Comparison of ENCODE assay signal across 9 mouse cellular contexts in the genomic region with DNA sequence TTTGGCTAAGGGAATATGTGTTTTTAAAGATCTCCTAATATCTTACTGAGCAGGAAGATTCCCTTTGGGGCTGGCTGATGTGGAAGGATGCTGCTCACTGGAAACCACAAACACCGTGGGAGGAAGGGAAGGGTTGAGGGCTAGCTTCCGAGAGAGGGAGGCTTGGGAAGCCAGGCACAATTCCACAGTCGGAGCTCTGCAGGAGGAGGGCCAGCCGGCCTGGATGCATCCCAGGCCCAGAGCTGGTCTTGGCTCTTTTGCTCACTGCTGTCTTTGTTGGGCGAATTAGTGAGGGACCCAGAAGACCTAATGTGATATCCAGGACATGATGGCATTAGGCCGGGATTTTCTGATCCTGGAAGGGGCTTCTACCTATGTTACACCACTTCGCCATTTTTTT. TPM values are rescaled to one million over a fixed set of nuclear protein-coding genes. Genes with fewer than 3 reads are reported as not detected.
DNase-seq lines count a peak whose midpoint lies in the region.
"Had no signal": no experiment of that assay in that cellular context is flagged by ENCODE, and none has a peak within 500 bp of the region (broad histone marks: within the 10 kb centered on the region; RNA-seq: fewer than 3 reads in every experiment).

No protein-coding gene starts in this region.

- peaks cover 7% of the 10 kb centered on the region for H3K27me3 ChIP-seq in midbrain, embryonic 10.5 days (ENCODE audit: low read depth, poor library complexity, severe bottlenecking)

- peak; percentile 64 to 71 for DNase-seq in layer of hippocampus, postnatal 10 days (ENCODE audit: low spot score in 2 of 2)
- no peak for DNase-seq in layer of hippocampus, postnatal 25 days (ENCODE audit: extremely low spot score in 1 of 2, low spot score in 1 of 2)
- peak; percentile 63 for DNase-seq in brain, adult 2 months (ENCODE audit: low read depth, low spot score)
- DNase-seq in cerebellum, postnatal 25 days, result peak; percentile 70 to 82
- peak; percentile 58 to 66 for DNase-seq in heart, postnatal 14 days
- DNase-seq in adrenal gland, postnatal 25 days, result no peak
- DNase-seq in retina, postnatal 1 day, result no peak
- no peak for DNase-seq in midbrain, embryonic 10.5 days (ENCODE audit: low spot score)
- DNase-seq: lung, embryonic 14.5 days had no signal

- intact Hi-C loops in heart, postnatal 14 days (cut with DNase I), result no loop called here

- H3K27ac ChIP-seq in midbrain, embryonic 10.5 days (replicated peaks), result no peak overlapping the region

- H3K36me3 ChIP-seq in midbrain, embryonic 10.5 days, result no peaks in the 10 kb centered on the region

- WGBS in midbrain, embryonic 10.5 days, result 71% methylated on average over 7 of the region's 7 CpGs

- no peaks in the 10 kb centered on the region for H3K9me3 ChIP-seq in midbrain, embryonic 10.5 days (replicated peaks)

- peaks cover 39% of the 10 kb centered on the region for H3K4me1 ChIP-seq in midbrain, embryonic 10.5 days

- H3K4me3 ChIP-seq in midbrain, embryonic 10.5 days, result no peak overlapping the region

RNA-seq across cellular contexts. Expression of gene Smox, which starts 6.9 kb away (rescaled TPM):
- 10 to 100 TPM; 68.0 to 74.6 TPM for total RNA-seq in layer of hippocampus, postnatal 10 days (2021)
- total RNA-seq in layer of hippocampus, postnatal 25 days (2021), result 10 to 100 TPM; 72.8 to 83.7 TPM
- 10 to 100 TPM; 37.0 to 40.6 TPM for total RNA-seq in heart, postnatal 14 days (2021)
- 24.9 and 25.2 TPM in 2 replicates for total RNA-seq in adrenal gland, postnatal 25 days (2021)
- polyA plus RNA-seq in midbrain, embryonic 10.5 days (2016; fragmentation: Nextera tagmentation; extraction: Ambion mirVana), result 29.5 and 37.2 TPM in 2 replicates

Comparison
In these comparisons a context has a peak if more than half of its experiments do, and no peak if none do; other contexts are left out.
1. DNase-seq: peak in layer of hippocampus, postnatal 10 days (2 of 2), brain, adult 2 months (single experiment), cerebellum, postnatal 25 days (2 of 2) and heart, postnatal 14 days (2 of 2); none in layer of hippocampus, postnatal 25 days (0 of 2), adrenal gland, postnatal 25 days (single experiment), retina, postnatal 1 day (single experiment) and midbrain, embryonic 10.5 days (single experiment).